Mouse (Mus musculus) heart, postnatal 0 days (tissue): ENCODE results near the gene Zfp704.

Experiments
- CTCF ChIP-seq: IDR thresholded peaks from 2 replicates; pipeline ENCODE4 v1.5.1; 2016; ENCODE audit warnings: antibody characterized with exemption, control low read depth, low read depth
- EP300 ChIP-seq: IDR thresholded peaks from 2 replicates; pipeline ENCODE4 v1.6.1; 2016; ENCODE audit warnings: antibody characterized with exemption, low read depth

- TF ChIP-seq CTCF (no peak), EP300 (no peak)
These were observed 109.8 kb downstream of the Zfp704 start for GRCm38 (mm10) chr3:9499994-9500553.
